Mouse (Mus musculus) neural tube, embryonic 11.5 days (tissue): ENCODE measurements at regions not wholly inside any gene's neighbourhood (a gene's known extent, or its start where the extent isn't known, plus 50 kb on each side); places are given as distances from the start of the nearest gene placed in this dataset.
"Not testable (repeated sequence)": the region's sequence is repeated elsewhere in the genome, so short reads cannot be mapped to it uniquely, and the experiment has no call there.

Experiments
- ATAC-seq: fragments of 200-750 bp; cut with Nextera tagmentation; 2 replicates; pipeline ENCODE4 v1.8.0; 2017; ENCODE audit warnings: moderate number of reproducible peaks, mild to moderate bottlenecking, moderate TSS enrichment, moderate library complexity; ENCODE audit not compliant: insufficient read depth, low FRiP score, low TSS enrichment
- DNase-seq: peaks from one replicate; pipeline ENCODE4 v3.0.0-alpha.2; 2015; ENCODE audit warnings: low spot score
- H3K27ac ChIP-seq: fragments of 300-500 bp; sonication (generic); 2 replicates; pipeline ENCODE4 v1.5.1; 2014; ENCODE audit warnings: low read depth, mild to moderate bottlenecking, low read length
- H3K27me3 ChIP-seq: fragments of 300-500 bp; sonication (generic); 2 replicates; pipeline ENCODE4 v1.6.1; 2014; ENCODE audit warnings: mild to moderate bottlenecking, low read length, mixed read lengths; ENCODE audit not compliant: control insufficient read depth, insufficient read depth
- H3K36me3 ChIP-seq: fragments of 300-500 bp; sonication (generic); 2 replicates; pipeline ENCODE4 v1.6.1; 2014; ENCODE audit warnings: mild to moderate bottlenecking, low read length, moderate library complexity, mixed read lengths; ENCODE audit not compliant: control insufficient read depth, insufficient read depth
- H3K4me1 ChIP-seq: fragments of 300-500 bp; sonication (generic); 2 replicates; pipeline ENCODE4 v1.6.1; 2014; ENCODE audit warnings: low read length, mixed read lengths; ENCODE audit not compliant: control insufficient read depth, insufficient read depth
- H3K4me2 ChIP-seq: fragments of 300-500 bp; sonication (generic); 2 replicates; pipeline ENCODE4 v1.6.1; 2014; ENCODE audit warnings: low read depth, mild to moderate bottlenecking, moderate library complexity
- H3K4me3 ChIP-seq: fragments of 300-500 bp; sonication (generic); 2 replicates; pipeline ENCODE4 v1.5.1; 2014; ENCODE audit warnings: low read depth, low read length
- H3K9ac ChIP-seq: fragments of 300-500 bp; sonication (generic); 2 replicates; pipeline ENCODE4 v1.6.1; 2014; ENCODE audit warnings: mild to moderate bottlenecking, low read length
- H3K9me3 ChIP-seq: fragments of 300-500 bp; sonication (generic); 2 replicates; pipeline ENCODE4 v1.6.1; 2016; ENCODE audit warnings: low read length; ENCODE audit not compliant: control insufficient read depth
- WGBS: fragments of 180-500 bp; shearing (Covaris S2); extraction: QIAGEN DNeasy Blood & Tissue Kit; methylation state at CpG from one replicate; pipeline ENCODE4 v1.1.7; 2014; 5-methylcytosine and 5-hydroxymethylcytosine counted together

- H3K27me3 ChIP-seq, H3K9me3 ChIP-seq, ATAC-seq, H3K4me2 ChIP-seq, H3K4me1 ChIP-seq, H3K27ac ChIP-seq, H3K9ac ChIP-seq, DNase-seq, H3K36me3 ChIP-seq, H3K4me3 ChIP-seq: not testable (repeated sequence)
Observed at GRCm38 (mm10) chr12:18606126-18606525, 91.8 kb downstream of the 5730507C01Rik start.

GRCm38 (mm10) chr12:18609835-18610234 lies 95.5 kb downstream of the 5730507C01Rik start:
- peak overlapping the region; percentile 59 for H3K4me3 ChIP-seq
- peak overlapping the region; percentile 39 for H3K4me2 ChIP-seq
- no peaks in the 10 kb centered on the region for H3K4me1 ChIP-seq
- no peaks in the 10 kb centered on the region for H3K27me3 ChIP-seq
- H3K9ac ChIP-seq, result peak overlapping the region; percentile 69
- H3K36me3 ChIP-seq, result no peaks in the 10 kb centered on the region
- H3K27ac ChIP-seq, result peak overlapping the region; percentile 67; the same call in 1 of the 2 replicates
- WGBS, result 0% methylated on average over 30 of the region's 38 CpGs
- peak; percentile 89 for DNase-seq
- peak; percentile 92 for ATAC-seq
- H3K9me3 ChIP-seq, result no peaks in the 10 kb centered on the region

- not testable (repeated sequence) for H3K9me3 ChIP-seq, H3K27me3 ChIP-seq, H3K4me1 ChIP-seq, H3K27ac ChIP-seq, H3K36me3 ChIP-seq, ATAC-seq
- 2% methylated on average over 22 of the region's 24 CpGs for WGBS
- H3K4me2 ChIP-seq, result peak overlapping the region; percentile 39
- DNase-seq, result peak; percentile 14
- peak overlapping the region; percentile 59 for H3K4me3 ChIP-seq
- H3K9ac ChIP-seq, result peak overlapping the region; percentile 69
Observed at GRCm38 (mm10) chr12:18610581-18610980, 96.3 kb downstream of the 5730507C01Rik start.
